Mouse (Mus musculus): Measurements from ENCODE around the gene Syngr1. TPM values are rescaled to one million over a fixed set of nuclear protein-coding genes. Genes with fewer than 3 reads are reported as not detected.

The Syngr1 gene
- polyA plus RNA-seq, 1 experiment = 0.95 TPM

DNA sequence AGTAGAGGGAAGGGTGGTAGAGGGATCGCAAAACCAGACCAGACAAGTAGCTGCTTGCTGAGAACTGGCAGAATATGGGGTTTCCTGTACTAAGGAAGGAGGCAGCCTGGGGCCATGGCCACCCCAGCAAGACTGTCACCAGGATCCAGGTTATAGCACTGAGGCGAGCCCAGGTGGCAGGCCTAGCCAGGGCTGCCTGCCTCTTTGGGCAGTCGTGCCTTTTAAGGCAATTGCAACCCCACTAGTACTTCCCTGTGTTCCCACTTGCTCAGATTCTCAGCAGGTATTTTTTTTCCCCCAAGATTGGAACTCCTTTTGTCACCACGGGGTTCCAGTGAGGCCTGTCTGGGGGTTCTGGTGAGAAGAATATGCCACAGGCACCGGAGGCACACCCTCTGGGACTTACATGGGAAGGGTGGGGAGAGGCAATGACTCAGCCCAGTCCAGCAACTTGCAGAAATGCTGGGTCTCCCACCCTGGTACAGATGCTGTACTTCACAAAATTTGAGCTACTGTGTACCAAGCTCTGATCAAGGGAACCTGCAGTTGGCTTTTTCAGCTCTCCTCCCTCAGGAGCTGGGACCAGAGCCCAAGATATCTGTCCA lies 15.3 kb upstream of the Syngr1 start:
- Histone ChIP-seq H3K4me3 (ENCODE audit: insufficient read depth, low read length) (no peak overlapping the region), H3K27ac (ENCODE audit: insufficient read depth, low read length) (peak overlapping the region; percentile 17; the same call in 1 of the 2 replicates), H3K4me1 (ENCODE audit: control insufficient read depth, insufficient read depth, low read length) (no peaks in the 10 kb centered on the region)
- TF ChIP-seq POLR2A (IDR thresholded peaks at IDR 0.05; ENCODE audit: low read depth, low read length) (no peak; the same call in 1 of the 2 replicates), CTCF (IDR thresholded peaks at IDR 0.05; ENCODE audit: borderline replicate concordance, insufficient read depth, low read length) (no peak)

DNA sequence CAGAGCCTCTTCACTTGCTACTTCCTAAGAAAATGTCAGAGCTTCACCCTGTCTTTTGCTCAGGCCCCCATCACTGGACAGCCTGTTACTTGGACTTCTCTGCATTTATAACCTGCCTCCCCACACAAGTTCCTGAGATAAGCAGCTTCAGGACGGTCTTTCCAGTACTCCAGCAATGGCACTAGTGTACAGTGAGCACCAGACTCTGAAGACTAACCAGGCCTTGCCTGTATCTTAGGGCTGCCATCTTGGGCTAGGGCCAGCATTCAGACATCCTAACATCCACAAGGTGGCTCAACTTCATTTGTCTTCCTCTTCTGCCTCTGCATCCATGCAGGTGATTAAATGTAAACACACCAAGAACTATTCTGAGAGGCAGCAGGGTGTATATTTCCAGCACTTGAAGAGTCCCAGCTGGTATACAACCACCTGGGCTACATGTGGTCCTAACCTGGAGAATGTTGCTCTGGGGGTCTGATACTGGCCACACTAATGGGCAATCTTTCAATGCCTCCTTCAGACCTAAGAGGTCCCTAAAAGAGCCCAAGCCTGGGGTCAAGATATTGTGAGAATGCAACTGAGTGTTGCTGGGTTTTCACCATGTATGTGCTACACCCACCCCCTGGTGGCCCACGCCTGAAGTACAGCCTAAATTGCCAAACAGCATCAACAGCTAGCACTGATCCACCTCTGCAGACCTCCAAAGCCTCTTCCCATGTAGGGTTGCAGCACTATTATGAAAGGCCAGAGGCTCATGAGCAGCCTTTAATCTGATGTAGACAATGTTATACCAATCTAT lies 14.6 kb upstream of the Syngr1 start:
- H3K27ac ChIP-seq (ENCODE audit: insufficient read depth, low read length) = peak overlapping the region; percentile 8; the same call in 1 of the 2 replicates
- H3K4me3 ChIP-seq (ENCODE audit: insufficient read depth, low read length) = no peak overlapping the region
- no peaks in the 10 kb centered on the region for H3K4me1 ChIP-seq (ENCODE audit: control insufficient read depth, insufficient read depth, low read length)
- TF ChIP-seq POLR2A (IDR thresholded peaks at IDR 0.05; ENCODE audit: low read depth, low read length) = peak; percentile 69
- TF ChIP-seq CTCF (IDR thresholded peaks at IDR 0.05; ENCODE audit: borderline replicate concordance, insufficient read depth, low read length) = peak; percentile 60; the same call in 1 of the 2 replicates

DNA sequence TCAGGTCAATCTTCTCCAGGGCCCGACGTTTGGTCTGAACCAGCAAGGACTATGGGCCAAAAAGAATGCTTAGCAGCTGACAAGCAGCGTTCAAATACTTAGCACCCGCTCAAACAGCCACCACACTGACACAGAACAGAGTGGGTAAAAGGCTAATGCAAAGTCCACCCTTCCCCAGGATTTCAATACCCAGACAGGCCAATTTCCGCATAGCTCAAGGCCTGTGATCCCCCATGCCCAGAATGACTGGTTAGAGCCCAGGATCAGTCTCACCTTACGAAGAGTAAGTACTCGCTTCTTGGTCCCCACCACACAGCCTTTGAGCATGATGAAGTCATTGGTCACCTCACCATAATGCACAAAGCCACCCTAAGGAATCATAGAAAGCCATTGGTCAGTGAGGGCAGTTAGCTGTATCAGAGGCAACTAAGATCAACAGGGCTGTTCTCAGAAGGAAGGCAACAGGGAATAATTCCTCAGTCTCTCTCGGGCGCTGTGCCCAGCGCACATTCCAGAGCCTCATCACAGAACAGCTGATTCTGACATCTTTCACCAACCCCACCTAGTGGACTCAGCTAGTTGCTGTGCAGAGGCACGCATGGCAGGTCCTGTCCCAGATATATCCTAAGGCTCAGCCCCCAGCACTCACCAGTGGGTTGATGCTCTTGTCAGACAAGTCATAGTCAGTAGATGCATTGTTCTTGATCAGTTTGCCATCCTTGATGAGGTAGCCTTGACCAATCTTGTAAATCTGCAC lies 12.9 kb upstream of the Syngr1 start:
- Histone ChIP-seq H3K4me1 (ENCODE audit: control insufficient read depth, insufficient read depth, low read length) (no peaks in the 10 kb centered on the region), H3K4me3 (ENCODE audit: insufficient read depth, low read length) (0 out of 2 replicates have a peak overlapping the region, but pooled peaks have one; percentile 4), H3K27ac (ENCODE audit: insufficient read depth, low read length) (no peak overlapping the region)
- TF ChIP-seq POLR2A (IDR thresholded peaks at IDR 0.05; ENCODE audit: low read depth, low read length) = no peak; the same call in 1 of the 2 replicates
- TF ChIP-seq CTCF (IDR thresholded peaks at IDR 0.05; ENCODE audit: borderline replicate concordance, insufficient read depth, low read length) = no peak

DNA sequence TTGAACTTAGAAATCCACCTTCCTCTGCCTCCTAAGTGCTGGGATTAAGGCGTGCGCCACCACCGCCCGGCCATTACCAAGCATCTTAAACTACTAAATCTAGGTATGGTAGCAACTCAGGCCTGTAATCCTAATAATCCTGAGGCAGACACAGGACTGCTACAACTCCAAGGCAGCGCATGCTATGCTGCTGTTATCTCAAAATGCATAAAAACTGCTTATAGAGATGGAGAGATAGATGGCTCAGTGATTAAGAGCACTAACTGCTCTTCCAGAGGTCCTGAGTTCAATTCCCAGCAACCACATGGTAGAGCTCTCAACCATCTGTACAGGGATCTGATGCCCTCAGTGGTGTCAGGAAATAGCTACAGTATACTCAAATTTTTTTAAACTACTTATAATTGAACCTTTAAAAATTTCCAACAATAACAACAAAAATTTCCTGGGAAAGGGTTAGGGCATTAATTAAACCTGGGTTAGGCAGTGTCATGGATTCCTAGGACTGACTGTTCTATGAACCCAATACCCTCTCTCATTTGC lies 11.9 kb upstream of the Syngr1 start:
- H3K4me3 ChIP-seq (ENCODE audit: insufficient read depth, low read length) = peak overlapping the region; percentile 27
- no peak overlapping the region for H3K27ac ChIP-seq (ENCODE audit: insufficient read depth, low read length)
- H3K4me1 ChIP-seq (ENCODE audit: control insufficient read depth, insufficient read depth, low read length) = no peaks in the 10 kb centered on the region
- TF ChIP-seq CTCF (IDR thresholded peaks at IDR 0.05; ENCODE audit: borderline replicate concordance, insufficient read depth, low read length) (no peak), POLR2A (IDR thresholded peaks at IDR 0.05; ENCODE audit: low read depth, low read length) (0 out of 2 replicates have a peak, but pooled peaks have one; percentile 21)

GRCm38 (mm10) chr15:80079954-80080353 lies 11.2 kb upstream of the Syngr1 start:
- Histone ChIP-seq H3K4me1 (ENCODE audit: control insufficient read depth, insufficient read depth, low read length) (no peaks in the 10 kb centered on the region), H3K4me3 (ENCODE audit: insufficient read depth, low read length) (peak overlapping the region; percentile 91), H3K27ac (ENCODE audit: insufficient read depth, low read length) (no peak overlapping the region)
- TF ChIP-seq CTCF (IDR thresholded peaks at IDR 0.05; ENCODE audit: borderline replicate concordance, insufficient read depth, low read length) = no peak
- 0 out of 2 replicates have a peak, but pooled peaks have one; percentile 3 for TF ChIP-seq POLR2A (IDR thresholded peaks at IDR 0.05; ENCODE audit: low read depth, low read length)

DNA sequence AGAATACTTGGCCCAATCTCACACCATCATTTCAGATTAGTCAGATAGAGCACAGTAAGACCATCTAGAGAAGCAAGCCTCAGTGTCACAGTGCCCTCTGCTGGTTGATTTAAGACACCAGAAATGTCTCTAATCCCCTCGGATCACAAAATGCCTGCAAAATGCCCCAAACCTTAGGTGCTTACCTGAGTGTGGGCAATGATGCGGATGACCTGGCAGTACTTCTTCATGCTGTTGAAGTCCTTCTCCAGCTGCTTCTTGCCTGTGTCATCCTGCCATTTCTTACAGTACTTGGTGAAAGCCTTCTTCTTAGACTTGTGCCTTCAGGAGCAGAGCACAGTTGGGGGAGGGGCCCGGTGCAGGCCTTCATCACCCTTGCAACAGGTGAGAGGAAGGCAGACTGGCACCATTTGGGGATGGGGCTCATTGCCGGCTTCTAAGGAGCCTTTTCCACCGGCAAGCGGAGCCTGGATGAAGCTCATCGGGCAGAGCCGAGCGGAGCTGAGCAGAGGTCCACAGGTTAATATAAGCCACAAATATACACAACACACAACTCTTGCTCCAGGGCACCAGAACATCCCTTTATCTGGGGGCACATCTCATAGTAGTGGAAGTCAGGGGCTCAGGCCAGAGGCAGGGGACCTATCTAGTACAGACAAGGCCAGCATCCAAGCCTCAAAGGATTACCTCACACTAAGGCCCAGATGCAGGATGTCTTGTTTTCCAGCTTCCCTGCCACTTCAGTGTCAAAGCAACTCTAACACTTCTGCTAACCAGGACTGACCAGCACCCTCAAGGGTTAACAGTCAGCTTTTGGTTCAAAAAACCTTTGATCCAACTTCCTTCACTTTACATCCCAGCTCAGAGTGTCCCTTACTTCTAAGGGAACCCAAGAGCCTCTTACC lies 10.2 kb upstream of the Syngr1 start:
- Histone ChIP-seq H3K27ac (ENCODE audit: insufficient read depth, low read length) (peak overlapping the region; percentile 87), H3K4me1 (ENCODE audit: control insufficient read depth, insufficient read depth, low read length) (no peaks in the 10 kb centered on the region)
- 0 out of 2 replicates have a peak, but pooled peaks have one; percentile 28 for TF ChIP-seq POLR2A (IDR thresholded peaks at IDR 0.05; ENCODE audit: low read depth, low read length)
- TF ChIP-seq CTCF (IDR thresholded peaks at IDR 0.05; ENCODE audit: borderline replicate concordance, insufficient read depth, low read length) = no peak

GRCm38 (mm10) chr15:80081801-80082546 lies 9.2 kb upstream of the Syngr1 start:
- H3K27ac ChIP-seq (ENCODE audit: insufficient read depth, low read length) = peak overlapping the region; percentile 87
- TF ChIP-seq POLR2A (IDR thresholded peaks at IDR 0.05; ENCODE audit: low read depth, low read length) (peak; percentile 50; the same call in 1 of the 2 replicates), CTCF (IDR thresholded peaks at IDR 0.05; ENCODE audit: borderline replicate concordance, insufficient read depth, low read length) (no peak)
- H3K4me3 ChIP-seq (ENCODE audit: insufficient read depth, low read length) = peak overlapping the region; percentile 91
- no peaks in the 10 kb centered on the region for H3K4me1 ChIP-seq (ENCODE audit: control insufficient read depth, insufficient read depth, low read length)

More for the DNA sequence above, 10.2 kb upstream of the Syngr1 start:
- peak overlapping the region; percentile 91 for H3K4me3 ChIP-seq (ENCODE audit: insufficient read depth, low read length)

Measured in embryonic fibroblast, embryonic 13.5 days (primary cell).